Mouse (Mus musculus): Measurements from ENCODE around the gene Wdr20.

GRCm38 (mm10) chr12:110837192-110837841, 99.6 kb downstream of the Wdr20 start:
- TF ChIP-seq USF1 (IDR thresholded peaks at IDR 0.05; ENCODE audit: low read depth, low read length) (no peak), MAFK (IDR thresholded peaks at IDR 0.05; ENCODE audit: insufficient replicate concordance, low read length) (no peak), CTCF (conservative IDR thresholded peaks at IDR 0.05 in 1 of 2, IDR thresholded peaks at IDR 0.05 in 1 of 2; ENCODE audit: low read depth in 2 of 2, low read length in 2 of 2) (no peak), ZC3H11A (IDR thresholded peaks at IDR 0.05; ENCODE audit: low read depth, low read length) (no peak), ZNF384 (IDR thresholded peaks at IDR 0.05; ENCODE audit: low read depth, low read length) (no peak), EP300 (IDR thresholded peaks at IDR 0.05; ENCODE audit: low read length) (no peak), TCF12 (IDR thresholded peaks at IDR 0.05; ENCODE audit: low read depth, low read length) (no peak), HCFC1 (IDR thresholded peaks at IDR 0.05; ENCODE audit: low read depth, low read length) (no peak), ELF1 (IDR thresholded peaks at IDR 0.05; ENCODE audit: low read depth, low read length) (no peak)

Measured in CH12.LX (cell line).